Mouse (Mus musculus) hindbrain, embryonic 11.5 days (tissue): ENCODE results near the gene Rab11fip3. TPM values are rescaled to one million over a fixed set of nuclear protein-coding genes. Genes with fewer than 3 reads are reported as not detected.

Experiments used
- ATAC-seq: fragments of 200-750 bp; cut with Nextera tagmentation; 2 replicates; pipeline ENCODE4 v1.8.0; 2017; ENCODE audit warnings: mild to moderate bottlenecking, moderate TSS enrichment, moderate library complexity; ENCODE audit not compliant: low FRiP score
- DNase-seq: peaks from one replicate; pipeline ENCODE4 v3.0.0-alpha.2; 2015; ENCODE audit warnings: low spot score
- H3K27ac ChIP-seq: fragments of 300-500 bp; sonication (generic); 2 replicates; pipeline ENCODE4 v1.5.1; 2014; ENCODE audit warnings: mild to moderate bottlenecking, low read depth, low read length
- H3K27me3 ChIP-seq: fragments of 300-500 bp; sonication (generic); 2 replicates; pipeline ENCODE4 v1.6.1; 2014; ENCODE audit warnings: mild to moderate bottlenecking, low read length, moderate library complexity, mixed read lengths; ENCODE audit not compliant: control insufficient read depth, insufficient read depth
- H3K36me3 ChIP-seq: fragments of 300-500 bp; sonication (generic); 2 replicates; pipeline ENCODE4 v1.6.1; 2014; ENCODE audit warnings: mild to moderate bottlenecking, low read length, moderate library complexity, mixed read lengths; ENCODE audit not compliant: control insufficient read depth, insufficient read depth
- H3K4me1 ChIP-seq: fragments of 300-500 bp; sonication (generic); replicated peaks from 2 replicates; pipeline ENCODE4 v1.6.1; 2014; ENCODE audit warnings: low read length, mixed read lengths; ENCODE audit not compliant: control insufficient read depth, insufficient read depth
- H3K4me2 ChIP-seq: fragments of 300-500 bp; sonication (generic); replicated peaks from 2 replicates; pipeline ENCODE4 v1.6.1; 2014; ENCODE audit warnings: mild to moderate bottlenecking, low read depth, low read length
- H3K4me3 ChIP-seq: fragments of 300-500 bp; sonication (generic); 2 replicates; pipeline ENCODE4 v1.5.1; 2014; ENCODE audit warnings: low read depth, low read length
- H3K9ac ChIP-seq: fragments of 300-500 bp; sonication (generic); 2 replicates; pipeline ENCODE4 v1.6.1; 2014; ENCODE audit warnings: low read depth, low read length
- H3K9me3 ChIP-seq: fragments of 300-500 bp; sonication (generic); 2 replicates; pipeline ENCODE4 v1.6.1; 2016; ENCODE audit warnings: low read length; ENCODE audit not compliant: control insufficient read depth
- WGBS: fragments of 180-500 bp; shearing (Covaris S2); extraction: QIAGEN DNeasy Blood & Tissue Kit; methylation state at CpG from one replicate; pipeline ENCODE4 v1.1.7; 2014; 5-methylcytosine and 5-hydroxymethylcytosine counted together
- polyA plus RNA-seq: library from polyadenylated mRNA; unstranded; fragments of >200 nt; fragmentation: Nextera tagmentation; extraction: Ambion mirVana; gene quantifications from 2 replicates; pipeline ENCODE4 v1.2.1, GENCODE M21; 2014

Gene Rab11fip3
- polyA plus RNA-seq, 1 experiment from 2014 or later, result 20.4 TPM

DNA sequence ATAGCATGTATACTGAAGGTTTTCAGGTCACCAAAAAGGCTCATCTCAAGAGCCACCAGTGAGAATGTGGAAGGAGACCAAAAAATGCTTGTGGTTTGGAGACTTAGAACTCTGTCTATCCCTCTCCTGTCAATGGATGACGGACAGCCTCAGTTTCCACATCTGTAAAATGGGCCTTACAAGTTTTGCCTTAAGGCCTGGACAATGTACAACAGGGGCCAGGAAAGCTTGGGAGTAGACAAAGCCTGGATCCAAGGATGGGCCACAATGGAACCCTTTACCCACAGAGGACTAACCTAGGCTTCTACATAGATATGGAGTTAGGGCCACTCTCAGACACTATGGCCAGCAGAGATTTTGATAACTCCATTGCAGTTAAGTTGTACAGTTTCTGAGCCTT is 85.3 kb downstream of the Rab11fip3 start:
- Histone ChIP-seq H3K9me3 (no peaks in the 10 kb centered on the region), H3K4me3 (no peak overlapping the region), H3K9ac (no peak overlapping the region; the same call in 1 of the 2 replicates), H3K4me2 (peak overlapping the region; percentile 87), H3K36me3 (no peaks in the 10 kb centered on the region), H3K27me3 (no peaks in the 10 kb centered on the region), H3K27ac (no peak overlapping the region), H3K4me1 (0 out of 2 replicates have a peak, but pooled peaks cover 2% of the 10 kb centered on the region)
- DNase-seq (no peak), ATAC-seq (no peak)
- 94% methylated on average over 1 of the region's 1 CpGs for WGBS

DNA sequence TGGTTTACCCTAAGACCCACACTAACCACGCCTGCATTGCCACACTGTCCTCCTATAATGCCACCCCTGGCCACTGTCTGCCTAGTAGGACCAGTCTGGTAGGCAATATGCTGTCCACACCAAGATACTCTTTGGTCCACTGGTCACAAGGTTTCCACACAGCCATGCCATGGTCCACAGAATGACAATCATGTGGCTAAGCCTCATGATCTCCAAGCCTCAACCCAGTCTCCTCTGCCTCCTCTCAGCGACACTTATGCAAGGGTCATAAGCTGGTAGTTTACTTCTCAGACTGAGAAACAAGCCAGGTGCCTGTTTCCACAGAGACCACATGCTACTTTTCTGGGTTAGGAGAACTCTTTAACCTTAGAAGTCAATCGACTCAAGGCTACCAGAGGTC is 86.4 kb downstream of the Rab11fip3 start:
- ATAC-seq (no peak), DNase-seq (no peak)
- no peak overlapping the region for H3K4me3 ChIP-seq
- H3K4me2 ChIP-seq, result no peak overlapping the region
- H3K27ac ChIP-seq, result no peak overlapping the region
- H3K27me3 ChIP-seq, result no peaks in the 10 kb centered on the region
- 0 out of 2 replicates have a peak, but pooled peaks cover 2% of the 10 kb centered on the region for H3K4me1 ChIP-seq
- no peaks in the 10 kb centered on the region for H3K9me3 ChIP-seq
- H3K9ac ChIP-seq, result no peak overlapping the region
- WGBS, result 96% methylated on average over 3 of the region's 3 CpGs
- no peaks in the 10 kb centered on the region for H3K36me3 ChIP-seq

DNA sequence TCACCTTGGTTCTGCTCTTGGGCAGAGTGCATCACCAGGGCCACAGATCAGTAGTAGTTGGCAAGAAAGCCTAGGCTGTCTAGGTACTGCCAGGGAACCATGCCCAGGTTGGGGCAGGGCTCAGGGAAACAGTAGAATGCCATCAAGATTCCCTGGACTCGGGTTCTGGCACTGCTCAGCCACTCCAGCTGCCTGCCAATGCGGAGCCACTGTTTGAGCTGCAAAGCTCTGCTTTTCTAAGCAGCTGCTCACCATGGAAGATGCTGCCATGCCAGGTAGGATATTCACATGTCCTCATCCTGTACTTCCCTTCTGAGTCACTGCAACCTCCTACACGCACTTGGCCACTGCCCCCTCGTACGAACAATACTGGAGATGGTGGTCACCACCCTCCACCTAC is 88.5 kb downstream of the Rab11fip3 start:
- Histone ChIP-seq H3K9me3 (no peaks in the 10 kb centered on the region), H3K4me3 (no peak overlapping the region), H3K27me3 (no peaks in the 10 kb centered on the region), H3K36me3 (no peaks in the 10 kb centered on the region), H3K4me2 (no peak overlapping the region), H3K9ac (no peak overlapping the region), H3K4me1 (0 out of 2 replicates have a peak, but pooled peaks cover 2% of the 10 kb centered on the region), H3K27ac (no peak overlapping the region)
- ATAC-seq (no peak), DNase-seq (no peak)
- 92% methylated on average over 5 of the region's 5 CpGs for WGBS

DNA sequence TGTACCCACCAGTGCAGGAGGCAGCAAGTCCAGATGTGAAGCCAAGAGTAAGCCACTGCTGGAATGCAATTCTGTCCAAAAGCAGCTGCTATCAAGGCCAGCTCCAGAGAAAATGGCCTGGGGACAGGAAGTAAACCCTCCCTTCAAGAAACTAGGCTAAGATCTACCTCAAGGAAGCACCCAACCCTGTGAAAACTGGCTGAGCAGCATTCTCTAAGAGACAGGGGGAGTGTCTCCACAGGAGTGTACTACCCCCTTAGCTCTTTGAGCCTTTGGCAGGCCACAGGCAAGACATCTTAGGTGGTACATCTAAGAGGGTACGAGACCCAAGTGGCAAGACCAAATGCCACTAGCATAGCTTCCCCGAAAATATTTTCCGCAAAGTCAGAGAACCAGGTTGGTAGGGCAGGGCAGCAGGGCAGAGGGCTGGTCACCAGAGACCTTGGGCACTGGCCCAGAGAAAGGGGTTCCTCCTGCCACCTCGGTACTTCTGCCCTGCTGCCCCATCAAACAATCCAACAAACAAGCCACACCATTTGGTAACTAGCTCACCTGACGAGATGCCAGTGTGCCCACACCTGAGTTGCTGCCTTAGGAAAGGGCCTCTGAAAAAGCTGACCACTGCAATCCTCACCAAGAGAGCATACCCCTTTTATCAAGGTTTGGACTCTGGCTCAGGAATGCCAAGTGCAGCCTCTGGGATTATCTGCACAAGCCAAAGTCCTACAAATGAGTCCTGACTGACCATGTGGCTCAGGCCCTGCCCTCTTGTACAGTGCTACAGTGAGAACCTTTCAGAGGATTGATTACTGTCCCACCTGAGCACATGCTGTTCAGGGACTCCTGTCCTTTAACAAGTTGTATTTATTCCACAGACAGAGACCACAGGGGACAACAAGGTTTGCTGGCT is 89.3 kb downstream of the Rab11fip3 start:
- DNase-seq, result no peak
- ATAC-seq, result no peak
- 94% methylated on average over 5 of the region's 5 CpGs for WGBS

DNA sequence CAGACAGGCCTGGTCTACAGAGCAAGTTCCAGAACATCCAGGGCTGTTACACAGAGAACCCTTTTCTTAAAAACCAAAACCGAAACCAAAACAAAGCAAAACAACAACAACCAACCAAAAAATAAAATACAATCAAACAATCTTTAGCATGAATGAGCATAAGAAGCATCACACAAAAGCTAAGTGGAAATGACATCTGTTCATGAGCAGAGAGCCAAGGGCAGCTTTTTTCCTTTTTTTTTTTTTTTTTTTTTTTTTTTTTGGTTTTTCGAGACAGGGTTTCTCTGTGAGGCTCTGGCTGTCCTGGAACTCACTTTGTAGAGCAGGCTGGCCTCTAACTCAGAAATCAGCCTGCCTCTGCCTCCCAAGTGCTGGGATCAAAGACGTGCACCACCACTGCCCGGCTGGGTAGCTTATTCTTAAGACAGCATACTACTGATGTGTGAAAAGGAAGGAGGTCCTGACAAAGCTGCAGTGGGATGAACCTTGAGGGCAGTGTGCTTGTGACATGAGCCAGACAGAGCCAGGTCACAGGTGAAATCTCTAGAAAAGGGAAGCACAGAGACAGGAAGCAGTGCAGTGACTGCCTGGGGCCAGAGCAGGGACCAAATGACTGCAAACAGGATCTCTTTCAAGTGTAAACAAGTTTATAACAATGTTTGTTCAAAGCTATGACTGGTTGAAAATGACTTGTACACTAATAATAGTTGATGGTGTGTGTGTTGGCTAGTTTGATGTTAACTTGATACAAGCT is 98.2 kb downstream of the Rab11fip3 start:
- Histone ChIP-seq H3K27me3 (no peaks in the 10 kb centered on the region), H3K4me1 (no peaks in the 10 kb centered on the region), H3K27ac (no peak overlapping the region), H3K36me3 (no peaks in the 10 kb centered on the region), H3K4me3 (no peak overlapping the region), H3K4me2 (no peak overlapping the region), H3K9ac (no peak overlapping the region), H3K9me3 (no peaks in the 10 kb centered on the region)
- ATAC-seq (no peak), DNase-seq (no peak)
- 96% methylated on average over 4 of the region's 4 CpGs for WGBS

More for the DNA sequence above, 89.3 kb downstream of the Rab11fip3 start:
- Histone ChIP-seq H3K4me2 (no peak overlapping the region), H3K27ac (no peak overlapping the region), H3K4me3 (no peak overlapping the region), H3K9me3 (no peaks in the 10 kb centered on the region), H3K36me3 (no peaks in the 10 kb centered on the region), H3K9ac (no peak overlapping the region), H3K4me1 (0 out of 2 replicates have a peak, but pooled peaks cover 2% of the 10 kb centered on the region), H3K27me3 (no peaks in the 10 kb centered on the region)

DNA sequence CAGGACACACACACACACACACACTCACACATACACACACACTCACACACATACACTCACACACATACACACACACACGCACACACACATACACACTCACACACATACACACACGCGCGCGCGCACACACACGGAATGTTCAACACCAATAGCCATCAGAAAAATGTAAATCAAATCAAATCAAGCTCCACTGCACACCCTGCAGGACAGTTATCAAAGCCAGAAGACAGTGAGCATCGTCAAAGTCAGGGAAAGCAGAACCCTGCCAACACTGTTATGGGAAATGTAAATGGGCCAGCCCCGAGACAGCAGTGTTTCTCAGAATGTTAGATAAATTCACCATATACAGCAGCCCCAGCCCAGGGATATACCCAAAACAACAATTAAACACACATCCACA is 98.9 kb downstream of the Rab11fip3 start:
- H3K4me1 ChIP-seq, result no peaks in the 10 kb centered on the region
- H3K9ac ChIP-seq, result no peak overlapping the region
- no peak for DNase-seq
- no peaks in the 10 kb centered on the region for H3K9me3 ChIP-seq
- no peaks in the 10 kb centered on the region for H3K27me3 ChIP-seq
- no peak overlapping the region for H3K27ac ChIP-seq
- WGBS, result 95% methylated on average over 9 of the region's 9 CpGs
- H3K4me3 ChIP-seq, result no peak overlapping the region
- no peak overlapping the region for H3K4me2 ChIP-seq
- no peaks in the 10 kb centered on the region for H3K36me3 ChIP-seq
- no peak for ATAC-seq

DNA sequence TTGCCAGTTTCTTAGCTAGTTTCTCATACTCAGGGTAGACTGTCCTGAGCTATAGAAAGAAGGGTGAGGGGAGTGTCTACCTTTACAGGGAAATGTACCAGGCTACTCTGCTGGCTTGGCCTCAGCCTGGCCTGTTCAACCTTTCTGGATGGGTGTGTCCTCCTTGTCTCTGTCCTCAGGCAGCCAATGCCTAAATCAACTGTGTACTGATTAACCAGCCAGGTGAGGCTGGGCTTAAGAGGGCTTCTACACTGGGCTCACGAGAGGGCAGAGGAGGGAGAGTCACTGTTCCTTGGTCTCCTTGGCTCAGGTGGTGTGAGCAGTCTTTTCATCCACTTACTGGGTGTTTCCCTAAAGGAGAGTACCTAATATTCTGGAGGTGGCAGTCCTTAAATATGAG is 101.2 kb downstream of the Rab11fip3 start:
- no peaks in the 10 kb centered on the region for H3K9me3 ChIP-seq
- WGBS, result 72% methylated on average over 1 of the region's 1 CpGs
- ATAC-seq, result no peak
- H3K4me3 ChIP-seq, result no peak overlapping the region
- H3K4me2 ChIP-seq, result no peak overlapping the region
- H3K4me1 ChIP-seq, result no peaks in the 10 kb centered on the region
- no peaks in the 10 kb centered on the region for H3K36me3 ChIP-seq
- no peak overlapping the region for H3K27ac ChIP-seq
- no peak for DNase-seq
- H3K9ac ChIP-seq, result no peak overlapping the region
- H3K27me3 ChIP-seq, result no peaks in the 10 kb centered on the region

DNA sequence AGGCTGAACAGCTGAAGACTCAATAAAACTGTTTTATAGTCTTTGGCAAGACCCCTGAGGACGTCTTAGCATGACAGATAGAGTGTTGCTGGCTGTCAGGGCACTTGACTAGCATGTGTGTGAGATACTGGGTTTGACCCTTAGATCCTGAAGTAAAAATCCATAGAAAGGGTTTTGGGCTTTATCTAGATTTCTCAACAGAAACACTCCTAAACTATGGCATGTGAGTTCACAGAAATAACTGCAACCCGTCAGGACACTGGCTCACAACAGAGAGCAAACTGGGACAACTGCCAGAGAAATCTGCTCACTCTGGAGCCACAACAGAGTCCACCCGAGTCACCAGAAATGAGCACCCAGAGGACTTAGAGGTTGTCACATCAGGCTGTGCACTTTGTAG is 101.7 kb downstream of the Rab11fip3 start:
- DNase-seq (no peak), ATAC-seq (no peak)
- WGBS, result 89% methylated on average over 3 of the region's 3 CpGs
- H3K27me3 ChIP-seq, result no peaks in the 10 kb centered on the region
- H3K4me3 ChIP-seq, result no peak overlapping the region
- no peaks in the 10 kb centered on the region for H3K4me1 ChIP-seq
- no peaks in the 10 kb centered on the region for H3K36me3 ChIP-seq
- H3K9ac ChIP-seq, result no peak overlapping the region
- H3K27ac ChIP-seq, result no peak overlapping the region
- no peaks in the 10 kb centered on the region for H3K9me3 ChIP-seq
- H3K4me2 ChIP-seq, result no peak overlapping the region
